Mouse (Mus musculus): ENCODE measurements around the gene Sprn.

Gene Sprn

DNA sequence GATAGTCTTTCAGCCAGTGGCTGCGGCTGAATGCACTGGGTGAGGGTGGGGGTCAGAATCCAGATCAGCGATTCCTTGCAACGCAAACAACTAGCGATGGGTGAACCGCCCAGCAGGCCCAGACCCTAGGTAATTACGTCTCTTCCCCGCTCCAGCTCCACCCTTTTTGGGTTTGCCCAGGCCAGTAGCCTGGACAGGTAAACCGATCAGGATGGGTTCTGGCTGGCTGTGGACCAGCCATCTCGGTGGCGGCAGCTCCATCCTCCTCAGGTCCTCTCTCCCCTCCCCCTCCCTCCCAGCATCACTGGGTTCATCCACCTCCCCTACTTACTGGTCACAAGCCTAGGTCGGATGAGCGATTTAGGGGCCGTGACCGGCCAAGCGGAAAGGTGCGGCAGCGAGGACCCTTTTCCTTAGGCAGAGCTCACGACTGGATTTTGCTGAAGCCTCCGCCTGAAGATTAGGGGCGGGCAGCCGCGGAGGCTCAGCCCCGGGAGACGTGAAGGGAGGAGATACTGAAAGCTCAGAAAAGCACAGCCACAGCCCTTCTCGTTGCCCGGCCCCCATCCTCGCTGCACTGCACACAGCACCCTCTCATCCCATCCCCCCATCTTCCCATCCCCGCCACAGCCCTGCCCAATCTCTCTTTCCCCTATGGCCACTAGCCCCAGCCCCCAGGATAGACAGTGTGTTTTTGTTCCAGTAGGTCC lies at the start of gene Sprn:
Gene Sprn (minus strand): TSS at position 660 of the 710 bp plus-strand sequence.
- DNase-seq (ENCODE audit: low read depth, low spot score), result peak; percentile 28

DNA sequence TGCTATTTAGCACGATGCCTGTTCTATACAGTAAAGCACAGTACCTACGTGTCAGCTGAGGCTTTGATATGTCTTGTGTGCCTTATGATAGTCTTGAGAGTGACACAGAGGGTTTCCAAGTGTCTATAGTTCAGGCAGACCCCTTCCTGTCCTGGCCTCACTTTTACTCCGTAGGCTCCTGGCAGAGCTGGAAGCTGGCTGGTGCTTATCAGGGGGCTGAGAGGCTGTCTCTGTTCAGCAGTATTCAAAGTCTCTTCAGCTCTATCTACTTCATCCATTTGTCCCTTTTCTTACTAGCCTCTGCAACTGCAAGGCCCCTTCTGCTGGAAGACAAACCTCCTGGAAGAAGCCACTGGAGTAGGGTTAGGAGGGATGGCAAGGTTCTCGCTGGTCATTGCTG lies 46.4 kb upstream of the Sprn start:
- no peak for DNase-seq (ENCODE audit: low read depth, low spot score)

DNA sequence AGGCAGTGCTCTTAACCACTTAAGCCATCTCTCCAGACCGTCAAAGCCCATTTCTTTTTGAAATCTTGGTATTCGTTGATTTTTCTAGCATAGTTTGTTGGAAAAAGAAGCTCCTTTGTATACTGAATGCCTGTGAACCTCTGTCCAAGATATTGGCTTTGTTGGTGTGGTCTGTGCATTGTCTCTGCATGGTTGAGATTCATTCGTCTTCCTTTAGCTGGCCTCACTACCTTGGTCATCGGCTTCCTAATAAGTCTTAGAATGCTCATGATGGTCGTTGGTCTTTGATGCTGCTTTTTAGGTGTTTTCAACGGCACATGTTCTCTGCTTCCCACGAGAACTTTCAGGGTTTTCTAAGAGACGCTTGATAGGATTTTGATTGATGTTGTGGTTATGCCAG lies 41.3 kb upstream of the Sprn start:
- no peak for DNase-seq (ENCODE audit: low read depth, low spot score)

DNA sequence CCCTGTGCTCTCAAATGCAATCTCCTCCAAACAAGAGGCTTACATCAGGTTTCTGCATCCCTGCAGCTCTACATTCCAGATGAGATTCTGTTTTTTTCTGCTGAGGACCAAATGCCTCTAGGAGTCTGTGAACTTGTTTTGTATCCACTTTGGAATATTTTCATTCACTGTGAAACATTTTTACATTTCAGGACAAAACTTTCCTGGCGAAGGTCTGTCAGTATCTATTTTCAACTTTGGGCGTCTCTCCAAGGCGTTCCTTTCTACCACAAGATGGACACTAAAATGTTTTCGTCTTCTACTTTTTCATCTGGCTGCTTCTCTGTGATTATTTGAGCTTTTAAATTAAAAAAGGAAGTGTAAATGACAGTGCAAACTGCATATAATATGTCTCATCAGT lies 39.4 kb upstream of the Sprn start:
- no peak for DNase-seq (ENCODE audit: low read depth, low spot score)

DNA sequence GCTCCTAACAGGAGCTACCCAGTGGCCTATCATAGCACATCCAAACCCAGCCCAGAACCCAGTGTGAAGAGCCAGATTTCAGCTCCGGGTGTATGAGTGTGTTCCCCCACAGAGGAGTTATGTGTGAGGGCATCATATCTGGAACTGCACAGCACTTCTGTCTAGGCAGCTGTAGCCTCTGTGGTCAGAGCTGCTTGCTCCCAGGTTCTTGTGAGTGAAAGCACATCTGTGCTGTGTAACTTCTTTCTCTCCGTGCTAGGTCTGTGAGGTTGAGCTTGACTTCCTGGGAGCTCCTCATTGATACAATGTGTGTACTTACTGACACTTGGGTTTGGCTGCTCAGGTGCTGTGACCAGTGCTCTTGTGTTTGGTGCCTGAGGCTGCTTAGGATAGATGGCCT lies 38.2 kb upstream of the Sprn start:
- DNase-seq (ENCODE audit: low read depth, low spot score), result no peak

DNA sequence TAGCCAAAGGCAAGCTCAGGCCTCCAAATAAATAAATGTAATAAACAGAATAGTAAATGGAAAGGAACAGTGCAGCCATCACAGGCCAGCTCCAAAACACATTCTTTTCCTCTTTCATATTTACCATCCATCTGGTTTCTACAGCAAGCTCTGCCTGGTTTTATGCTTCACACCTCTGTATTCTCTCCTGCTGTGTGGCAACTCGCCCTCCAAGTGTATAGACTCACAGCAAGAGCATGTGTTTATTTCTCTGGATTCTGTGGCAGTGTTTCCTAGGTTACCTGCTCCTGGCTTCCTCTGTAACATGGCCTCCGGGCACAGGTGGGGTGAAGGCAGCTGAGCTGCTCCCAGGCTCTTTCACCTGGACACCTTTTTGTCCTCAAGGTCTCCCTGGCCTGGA lies 37.8 kb upstream of the Sprn start:
- no peak for DNase-seq (ENCODE audit: low read depth, low spot score)

DNA sequence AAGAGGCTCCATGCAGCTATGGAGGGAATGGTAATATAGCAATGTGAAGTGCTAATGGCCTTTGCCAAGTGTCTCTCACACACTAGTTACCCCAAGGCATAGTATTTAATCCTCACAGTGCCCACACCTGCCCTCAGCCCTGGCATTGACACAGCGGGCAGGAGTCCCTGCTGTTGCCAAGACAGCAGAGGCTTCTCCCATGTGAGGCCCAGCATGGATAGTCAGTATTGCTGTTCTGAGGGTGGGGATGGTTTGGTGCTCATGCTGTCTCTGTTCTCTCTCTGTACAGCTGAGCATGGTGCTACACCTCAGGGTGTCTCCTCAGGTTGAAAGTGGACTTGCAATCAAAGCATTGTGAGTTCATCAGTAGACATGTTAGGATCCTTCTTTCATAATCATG lies 35.8 kb upstream of the Sprn start:
- no peak for DNase-seq (ENCODE audit: low read depth, low spot score)

DNA sequence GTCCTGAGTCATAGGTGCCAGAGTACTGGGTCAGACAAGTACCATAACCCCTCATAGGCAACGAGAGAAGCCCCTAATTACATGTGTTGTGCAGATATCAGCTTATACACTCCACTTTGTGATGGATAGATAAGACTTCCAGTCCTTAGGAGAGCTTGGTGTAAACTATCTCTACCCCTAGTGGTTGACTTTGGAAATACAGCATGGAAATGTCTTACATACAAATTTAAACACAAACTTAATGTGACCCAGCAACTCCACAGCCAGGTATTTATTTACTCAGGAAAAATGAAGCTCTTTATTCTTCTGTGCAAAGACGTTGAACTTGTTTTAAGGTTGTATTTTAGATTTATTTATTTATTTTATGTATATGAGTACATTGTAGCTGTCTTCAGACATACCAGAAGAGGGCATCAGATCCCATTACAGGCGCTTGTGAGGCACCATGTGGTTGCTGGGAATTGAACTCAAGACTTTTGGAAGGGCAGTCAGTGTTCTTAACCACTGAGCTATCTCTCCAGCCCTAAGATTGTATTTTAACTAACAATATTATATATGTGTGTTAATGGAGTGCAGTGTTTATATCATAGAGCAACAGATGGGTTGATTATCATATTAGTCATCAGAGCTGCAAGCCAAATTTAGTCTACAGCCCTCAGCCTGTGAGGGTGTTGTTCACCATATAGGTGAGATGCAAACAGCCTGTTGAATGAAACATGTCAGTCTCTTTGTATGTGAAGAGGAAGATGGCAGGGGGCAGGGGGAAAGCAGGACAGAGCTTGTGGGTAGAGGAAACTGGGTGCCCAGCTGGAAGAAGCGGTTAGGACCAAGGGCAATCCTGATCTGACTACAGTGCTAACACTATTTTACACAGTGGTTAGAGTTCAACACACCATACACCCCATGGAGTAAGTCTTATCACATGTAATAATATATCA lies 34.0 kb upstream of the Sprn start:
- peak; percentile 70 for DNase-seq (ENCODE audit: low read depth, low spot score)

DNA sequence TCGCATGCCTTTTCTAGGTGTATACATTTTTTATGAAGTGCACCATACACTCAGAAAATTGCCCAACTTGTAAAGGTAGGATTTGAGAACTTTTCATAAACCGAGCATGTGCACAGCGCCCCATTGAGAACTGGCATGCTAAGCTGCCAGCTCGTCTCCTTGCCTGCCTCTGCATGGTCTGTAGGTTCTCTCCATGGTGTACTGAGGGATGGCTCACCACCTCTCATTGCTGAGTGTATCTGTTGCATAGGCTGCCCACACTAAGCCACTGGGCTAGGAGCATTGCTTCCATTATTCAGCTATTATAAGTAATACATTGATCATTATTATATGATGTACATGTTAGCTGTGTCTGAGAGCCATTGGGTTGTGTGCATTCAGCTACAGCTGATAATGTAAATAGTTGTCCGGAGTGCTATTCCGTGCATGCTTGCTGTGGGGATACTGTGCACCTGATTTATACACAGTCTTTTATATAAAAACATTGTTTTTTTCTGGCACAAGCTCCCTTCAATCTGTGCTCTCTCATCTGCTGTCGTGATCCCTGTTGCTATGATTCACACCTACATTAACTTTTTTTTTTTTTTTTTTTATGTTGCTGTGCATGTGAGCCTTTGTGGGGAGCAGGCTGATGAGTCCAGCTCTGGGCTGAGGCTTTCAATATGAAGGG lies 33.2 kb upstream of the Sprn start:
- no peak for DNase-seq (ENCODE audit: low read depth, low spot score)

DNA sequence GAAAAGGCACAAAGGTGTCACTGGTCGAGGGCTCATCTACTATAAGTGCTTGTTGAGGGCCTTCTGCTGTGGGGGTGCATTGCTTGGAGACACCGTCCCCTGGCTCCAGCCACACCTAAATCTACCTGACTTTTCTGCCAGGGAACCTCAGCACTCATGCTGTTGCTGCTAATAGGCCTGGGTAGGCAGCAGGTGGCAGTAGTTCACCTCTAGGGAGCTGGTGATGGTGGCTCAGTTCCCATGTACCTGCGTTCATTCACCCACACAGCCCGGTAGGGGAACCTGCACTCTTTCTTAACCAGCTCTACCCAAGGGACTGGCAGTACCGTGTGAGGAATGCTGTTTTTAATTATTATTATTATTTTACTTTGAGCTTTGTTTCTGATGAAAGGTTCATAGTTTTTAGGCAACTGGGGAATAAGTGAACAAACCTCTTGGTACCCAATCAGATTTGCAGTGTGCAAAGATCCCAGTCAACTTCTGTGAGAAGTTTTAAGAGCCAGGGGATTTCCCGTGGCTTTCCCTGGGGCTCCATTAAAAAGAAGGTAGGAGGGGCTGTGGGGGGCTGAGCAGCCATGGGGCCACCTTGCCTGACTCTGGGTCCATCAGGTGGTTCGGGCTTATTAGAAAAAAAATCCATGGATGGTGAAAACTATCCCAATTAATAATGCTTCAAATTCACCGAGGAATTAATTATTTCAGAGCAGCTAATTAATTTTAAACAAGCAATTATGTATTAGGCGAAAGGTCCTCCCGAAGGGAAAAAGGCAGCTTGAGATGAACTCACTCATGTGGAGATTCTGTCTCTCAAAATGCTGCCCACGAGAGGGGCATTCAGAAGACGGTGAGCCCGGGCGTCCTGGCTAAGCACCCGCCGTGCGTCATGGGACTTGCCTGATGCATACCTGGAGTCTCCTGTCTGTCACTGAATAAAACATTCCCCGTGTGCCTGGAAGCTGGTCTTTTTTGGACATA lies 32.3 kb upstream of the Sprn start:
- peak; percentile 78 for DNase-seq (ENCODE audit: low read depth, low spot score)

DNA sequence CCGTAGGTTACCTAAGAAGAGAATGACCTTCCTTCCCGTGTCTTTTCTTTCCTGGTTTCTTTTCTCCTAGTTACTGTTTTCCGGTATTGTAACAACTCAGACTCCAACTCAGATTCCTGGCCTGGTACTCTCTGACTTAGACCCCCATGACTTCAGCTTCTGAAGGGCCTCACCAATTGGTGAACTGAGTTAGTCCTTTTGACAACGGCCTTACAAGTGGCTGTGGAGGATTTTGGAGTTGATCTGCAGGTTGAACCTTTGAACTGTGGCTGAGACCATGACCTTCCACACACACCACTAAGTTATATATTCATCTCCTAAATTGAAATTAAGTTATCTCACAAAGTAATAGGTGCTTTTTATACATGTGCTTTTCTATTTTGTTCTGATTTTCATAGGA lies 29.5 kb upstream of the Sprn start:
- no peak for DNase-seq (ENCODE audit: low read depth, low spot score)

DNA sequence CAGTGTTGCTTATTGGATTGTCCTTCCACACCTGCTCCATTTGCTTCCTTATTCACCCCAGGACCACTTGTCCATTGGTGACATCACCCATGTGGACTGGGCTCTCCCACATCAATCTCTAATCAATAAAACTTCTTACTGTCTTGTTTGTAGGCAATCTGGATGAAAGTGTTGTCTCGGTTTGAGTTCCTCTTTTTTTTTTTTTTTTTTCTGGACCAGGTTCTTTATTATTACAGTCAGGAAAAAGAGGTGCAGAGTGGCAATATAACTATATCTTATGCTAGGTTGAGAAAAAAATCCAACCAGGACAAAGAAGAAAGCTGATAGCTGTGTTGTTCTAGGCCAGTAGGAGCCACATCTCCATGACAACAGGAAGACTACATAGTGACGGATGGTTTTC lies 26.0 kb upstream of the Sprn start:
- no peak for DNase-seq (ENCODE audit: low read depth, low spot score)

DNA sequence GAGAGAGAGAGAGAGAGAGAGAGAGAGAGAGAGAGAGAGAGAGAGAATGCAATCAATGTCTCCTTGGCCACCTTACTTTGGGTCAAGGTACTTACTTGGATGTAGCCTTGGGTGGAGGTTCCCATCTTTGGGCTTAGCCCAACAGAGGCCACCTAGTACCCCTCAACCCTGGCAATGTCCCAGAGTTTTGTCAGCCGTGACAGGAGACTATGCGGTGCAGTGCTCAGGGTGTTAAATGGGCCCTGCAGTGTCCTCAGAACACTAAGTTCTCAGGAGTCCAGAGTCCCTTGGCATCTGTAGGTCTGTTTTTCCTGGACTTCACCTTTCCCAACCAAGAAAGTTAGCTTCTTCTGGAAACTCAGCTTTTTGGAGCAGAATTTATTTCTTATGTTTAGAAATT lies 24.5 kb upstream of the Sprn start:
- no peak for DNase-seq (ENCODE audit: low read depth, low spot score)

DNA sequence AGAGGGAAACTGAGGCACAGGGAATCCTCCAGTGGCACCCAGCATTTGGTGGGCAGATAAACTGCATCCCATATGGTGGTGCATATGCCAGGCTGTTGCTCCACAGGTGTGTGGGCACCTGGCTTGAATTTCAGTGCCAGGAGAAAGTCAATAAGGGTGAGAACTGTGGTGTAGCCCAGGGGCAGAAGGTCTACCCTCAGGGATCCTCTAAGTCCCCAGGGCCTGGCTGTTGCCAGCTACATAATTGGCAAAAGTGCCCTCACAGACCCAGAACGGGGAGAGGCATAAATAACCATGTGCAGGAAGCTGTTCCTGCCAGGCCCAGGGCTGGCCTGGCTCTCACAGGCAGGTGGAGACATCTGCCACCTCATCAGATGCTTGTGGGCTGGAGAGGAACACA lies 18.3 kb upstream of the Sprn start, which contains the start of gene Olfr523:
Gene Olfr523 (plus strand): TSS at position 282 of the 400 bp plus-strand sequence.
- no peak for DNase-seq (ENCODE audit: low read depth, low spot score)

DNA sequence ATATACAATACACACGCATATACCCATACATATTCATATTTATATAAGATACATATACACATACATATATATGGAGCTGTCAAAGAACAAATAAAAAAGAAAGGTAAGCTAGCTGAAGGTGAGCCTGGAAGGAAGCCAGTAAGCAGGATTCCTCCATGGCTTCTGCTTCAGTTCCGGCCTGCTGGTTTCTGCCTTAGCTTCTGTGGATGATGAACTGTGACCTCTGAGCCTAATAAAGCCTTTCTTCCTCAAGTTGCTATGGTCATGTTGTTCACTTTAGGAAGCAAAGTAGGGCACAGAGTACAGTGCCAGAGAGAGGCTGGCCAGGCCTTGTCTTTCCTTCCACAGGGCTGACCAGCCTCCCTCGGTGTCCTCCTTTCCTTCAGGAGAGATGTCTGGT lies 16.2 kb upstream of the Sprn start:
- no peak for DNase-seq (ENCODE audit: low read depth, low spot score)

DNA sequence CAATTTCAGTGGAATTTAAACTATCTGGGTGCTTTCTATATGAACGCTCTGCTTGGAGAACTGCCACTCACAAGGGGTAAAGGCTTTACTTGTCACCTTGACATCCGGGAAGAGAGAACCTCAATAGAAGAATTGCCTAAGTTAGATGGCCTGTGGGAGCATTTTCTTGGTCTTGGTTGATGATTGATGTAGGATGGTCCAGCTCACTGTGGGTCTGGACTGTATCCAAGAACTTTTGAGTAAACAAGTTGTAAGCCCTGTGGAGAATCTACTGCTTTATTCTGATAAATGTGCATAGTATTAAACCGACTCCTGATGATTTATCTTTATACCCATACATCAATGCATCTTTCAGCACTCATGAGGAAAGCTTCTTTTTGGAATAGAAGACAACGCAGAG lies 14.7 kb upstream of the Sprn start:
- no peak for DNase-seq (ENCODE audit: low read depth, low spot score)

DNA sequence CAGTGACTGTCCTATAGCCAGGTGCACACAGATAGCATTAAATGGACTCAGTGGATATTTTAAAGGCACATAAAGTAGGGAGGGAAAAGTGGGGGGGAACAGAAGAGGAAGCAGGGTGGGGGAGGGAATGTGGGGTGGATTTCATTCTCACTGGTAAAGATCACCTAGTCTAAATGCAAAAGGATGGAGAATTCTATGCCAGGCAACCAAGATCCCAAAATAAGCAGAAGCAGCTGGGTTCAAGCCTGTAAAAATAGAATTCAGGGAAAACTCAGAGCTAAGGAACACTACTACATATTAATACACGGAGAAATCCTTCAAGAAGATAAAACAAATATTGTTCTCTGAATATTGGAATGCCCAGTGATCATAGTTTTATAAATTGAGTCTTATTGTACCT lies 13.3 kb upstream of the Sprn start:
- no peak for DNase-seq (ENCODE audit: low read depth, low spot score)

DNA sequence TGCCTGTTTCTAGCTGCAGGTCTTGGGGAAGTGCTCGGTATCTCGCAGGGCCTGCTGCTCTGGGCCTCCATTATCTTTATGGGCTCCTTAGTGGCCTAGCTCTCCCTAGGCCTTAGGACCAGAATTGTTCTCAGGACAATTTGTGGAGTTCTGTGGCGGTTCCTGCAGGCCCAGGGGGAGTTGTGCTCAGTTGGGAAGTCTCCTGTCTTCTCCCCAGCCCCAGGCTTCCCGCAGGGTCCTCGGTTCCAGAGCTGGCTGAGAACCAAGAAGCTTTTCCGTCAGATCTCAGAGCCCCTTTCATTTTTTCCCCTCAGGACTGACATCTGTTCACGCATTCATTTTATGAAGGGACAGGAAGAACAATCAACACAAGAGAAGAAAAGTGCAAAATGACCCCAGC lies 10.0 kb upstream of the Sprn start, which contains the start of gene Olfr522:
Gene Olfr522 (minus strand): TSS at position 101 of the 400 bp plus-strand sequence.
- DNase-seq (ENCODE audit: low read depth, low spot score), result no peak

DNA sequence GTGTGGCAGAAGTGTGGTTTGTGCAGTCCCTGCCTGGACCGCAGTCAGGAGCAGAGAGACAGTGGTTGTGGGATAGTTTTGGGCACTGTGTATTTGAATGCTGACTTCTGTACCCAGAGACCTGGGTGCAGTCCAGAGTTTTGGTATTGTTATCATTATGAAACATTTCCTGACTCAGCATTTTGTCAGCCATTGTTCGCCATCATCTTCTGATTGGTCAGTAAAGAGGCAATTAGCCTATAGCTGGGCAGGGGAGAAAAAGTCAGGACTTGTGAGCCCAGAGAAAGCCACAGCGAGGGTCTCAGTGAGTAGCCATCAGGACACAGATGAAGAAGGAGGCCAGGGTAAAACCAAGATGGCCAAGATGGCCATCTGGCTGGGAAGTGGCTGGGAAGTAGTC lies 5.7 kb upstream of the Sprn start:
- no peak for DNase-seq (ENCODE audit: low read depth, low spot score)

DNA sequence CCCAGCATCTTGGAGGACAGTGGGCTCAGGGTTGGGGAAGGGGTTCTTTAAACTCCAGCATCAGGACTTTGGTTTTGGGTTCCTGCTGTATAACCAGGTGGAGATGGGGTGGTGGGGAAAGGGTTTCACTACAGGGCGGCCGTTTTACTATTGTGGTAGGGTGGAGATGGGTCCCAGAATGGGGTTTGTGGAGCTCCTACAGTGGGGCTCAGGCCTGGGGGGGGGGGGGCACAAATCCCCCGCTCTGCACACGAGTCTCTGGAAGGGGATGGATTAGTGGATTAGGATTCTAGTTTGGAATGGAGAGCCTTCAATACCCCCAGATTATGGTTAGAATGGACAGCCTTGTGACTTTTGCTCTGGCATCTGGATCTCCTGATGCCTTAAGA lies 854 bp downstream of the Sprn start:
- no peak for DNase-seq (ENCODE audit: low read depth, low spot score)

DNA sequence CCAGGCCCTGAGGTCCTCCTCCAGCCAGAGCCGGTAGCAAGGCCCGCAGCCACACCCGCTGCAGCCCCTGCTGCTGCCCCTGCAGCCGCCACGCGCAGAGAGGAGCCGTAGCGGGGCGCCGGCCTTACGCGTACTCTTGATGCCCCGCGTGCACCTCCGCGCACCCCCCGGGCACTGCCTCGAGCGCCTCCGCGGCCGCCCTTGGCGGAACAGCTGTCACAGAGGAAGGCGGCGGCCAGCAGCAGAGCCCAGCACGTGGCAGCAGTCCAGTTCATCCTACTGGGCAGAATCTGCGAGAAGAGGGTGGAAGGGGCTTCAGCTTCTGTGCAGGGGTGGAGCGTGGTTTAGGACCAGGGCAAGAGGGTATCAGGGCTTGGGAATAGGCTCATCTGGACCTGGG lies 1.3 kb downstream of the Sprn start:
- peak; percentile 19 for DNase-seq (ENCODE audit: low read depth, low spot score)
